Mouse (Mus musculus) thymus, postnatal 36 days (tissue): ENCODE results near the gene Cd300lb.
"Not testable (repeated sequence)": the region's sequence is repeated elsewhere in the genome, so short reads cannot be mapped to it uniquely, and the experiment has no call there.

Experiments used
- DNase-seq, 2 experiments: peaks; one replicate each; pipeline ENCODE4 v3.0.0; 2022; ENCODE audit warnings: mixed read lengths in 2 of 2

Cd300lb gene

DNA sequence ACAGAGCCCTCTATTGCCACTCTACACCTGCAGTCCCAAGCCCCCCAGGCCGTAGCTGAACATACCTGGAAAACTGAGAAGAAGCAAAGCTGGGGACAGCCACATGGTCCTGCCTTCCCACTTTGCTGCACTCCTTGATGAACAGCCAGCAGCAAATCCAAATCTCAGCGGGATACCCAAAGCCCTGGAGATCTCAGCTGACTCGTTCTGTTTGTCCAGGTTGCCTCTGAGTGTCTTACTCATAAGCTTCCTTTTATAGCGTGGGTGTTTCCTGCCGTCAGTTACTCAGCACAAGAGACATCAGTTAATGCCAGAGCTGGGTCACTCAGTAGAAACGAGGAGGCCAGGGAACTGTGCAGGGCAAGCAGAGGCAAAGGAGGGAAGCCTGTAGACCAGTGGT is at the start of gene Cd300lb:
Cd300lb (minus strand) TSS at position 243 of the 400 bp plus-strand sequence.
- no peak for DNase-seq

DNA sequence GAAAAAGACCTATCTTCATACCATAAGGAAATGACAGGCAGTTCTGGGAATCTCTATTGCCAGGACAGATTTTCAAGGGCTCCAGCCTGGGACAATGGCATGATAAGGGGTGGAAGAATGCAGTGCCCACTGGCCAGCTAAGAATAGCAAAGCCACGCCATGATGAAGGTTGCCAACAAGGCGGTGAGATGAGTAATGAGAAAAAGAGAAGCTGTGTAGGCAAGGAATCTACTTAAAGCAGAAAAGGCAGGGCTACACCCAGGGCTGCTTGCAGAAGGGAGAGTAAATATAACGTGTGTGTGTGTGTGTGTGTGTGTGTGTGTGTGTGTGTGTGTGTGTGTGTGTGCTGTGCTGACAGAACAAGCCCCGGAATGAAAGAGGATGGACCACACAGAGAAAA is 47.7 kb upstream of the Cd300lb start:
- DNase-seq: no peak

DNA sequence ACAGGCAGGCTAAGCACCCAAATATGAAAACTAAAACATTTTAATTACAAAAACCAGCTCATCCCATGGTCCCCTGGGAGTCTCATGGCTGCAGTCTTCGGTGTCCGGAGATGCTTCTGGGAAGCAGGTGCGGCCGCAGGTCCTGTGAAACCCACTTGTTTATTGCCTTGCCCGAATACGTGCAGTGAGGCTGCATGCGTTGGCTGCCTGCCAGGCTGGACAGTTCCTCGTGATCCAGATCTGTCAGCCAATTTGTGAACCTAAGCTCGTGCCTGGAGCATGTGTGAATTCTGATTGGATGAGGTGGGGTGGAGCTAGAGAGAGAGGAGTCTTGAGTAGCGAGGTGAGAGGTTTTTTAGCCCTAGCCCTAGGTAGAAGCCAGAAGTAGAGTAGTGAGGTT is 38.5 kb upstream of the Cd300lb start:
- no peak for DNase-seq

DNA sequence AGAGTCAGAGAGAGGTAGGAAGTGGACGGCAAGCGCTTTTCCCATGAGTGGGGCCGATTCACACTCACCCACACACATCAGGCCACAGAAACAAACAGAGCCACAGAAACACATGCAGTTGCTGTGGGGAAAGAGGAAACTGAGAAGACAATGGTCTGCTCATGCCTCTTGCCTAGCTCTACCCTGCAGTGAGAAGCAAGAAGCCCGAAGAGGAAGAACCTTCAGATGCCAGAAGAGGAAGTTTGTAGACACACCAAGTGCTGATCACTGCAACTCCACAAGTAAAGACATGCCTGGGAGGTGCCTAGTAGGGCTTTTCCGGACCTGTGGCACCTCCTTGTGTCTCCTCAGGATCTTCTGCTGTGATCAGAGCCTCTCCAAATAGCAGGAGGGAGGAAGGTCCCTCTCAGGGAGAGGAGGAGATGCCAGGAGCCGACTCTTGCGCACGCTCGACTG is 34.6 kb upstream of the Cd300lb start, which contains the start of gene Cd300c:
Cd300c (minus strand) TSS at position 406 of the 456 bp plus-strand sequence.
- no peak for DNase-seq

DNA sequence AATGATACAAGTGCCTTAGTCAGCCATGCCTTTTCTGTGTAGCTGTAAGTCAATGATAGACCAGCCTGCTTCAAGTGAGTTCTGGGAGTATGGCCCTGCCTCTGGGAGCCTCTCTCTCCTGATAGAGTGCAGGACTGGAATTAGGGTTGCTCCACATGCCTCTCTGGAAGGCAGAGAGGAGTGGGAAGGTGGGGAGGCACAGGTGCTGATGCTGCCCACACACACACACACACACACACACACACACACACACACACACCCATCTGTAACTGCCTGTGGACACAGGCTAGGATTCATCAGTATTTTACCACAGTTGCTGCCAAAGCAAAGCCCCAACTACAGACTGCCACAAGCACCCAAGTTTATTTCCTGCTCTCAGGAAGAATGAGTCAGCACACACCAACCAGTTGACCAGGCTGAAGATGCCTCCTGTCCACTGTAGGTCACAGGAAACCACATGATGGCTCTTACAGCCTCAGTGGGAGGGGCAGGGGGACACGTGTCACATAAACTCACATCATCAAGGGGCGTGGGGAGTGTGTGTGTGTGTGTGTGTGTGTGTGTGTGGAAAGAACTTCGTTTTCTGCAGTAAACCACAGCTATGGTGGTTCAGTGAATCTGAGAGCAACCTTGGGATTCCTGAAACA is 31.1 kb upstream of the Cd300lb start:
- DNase-seq: no peak

DNA sequence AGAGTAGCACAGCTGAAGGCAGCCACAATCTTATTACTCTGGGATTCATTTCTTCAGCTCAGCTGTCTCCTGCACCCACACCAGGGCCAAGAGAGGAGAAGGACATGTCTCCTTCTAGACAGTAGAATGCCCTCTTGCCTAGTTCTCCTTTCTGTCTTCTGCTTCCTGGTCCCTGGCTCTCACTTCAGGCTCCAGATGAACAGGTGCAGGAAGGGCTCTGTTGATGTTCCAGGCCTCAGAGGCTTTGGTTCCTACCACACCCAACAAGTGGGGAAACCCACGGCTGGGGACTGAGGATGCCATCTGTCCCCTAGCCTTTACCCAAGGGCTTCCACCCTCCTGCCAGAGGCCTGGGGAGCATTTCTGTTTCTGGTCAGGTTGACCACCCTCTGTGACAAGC is 26.2 kb upstream of the Cd300lb start:
- no peak for DNase-seq

DNA sequence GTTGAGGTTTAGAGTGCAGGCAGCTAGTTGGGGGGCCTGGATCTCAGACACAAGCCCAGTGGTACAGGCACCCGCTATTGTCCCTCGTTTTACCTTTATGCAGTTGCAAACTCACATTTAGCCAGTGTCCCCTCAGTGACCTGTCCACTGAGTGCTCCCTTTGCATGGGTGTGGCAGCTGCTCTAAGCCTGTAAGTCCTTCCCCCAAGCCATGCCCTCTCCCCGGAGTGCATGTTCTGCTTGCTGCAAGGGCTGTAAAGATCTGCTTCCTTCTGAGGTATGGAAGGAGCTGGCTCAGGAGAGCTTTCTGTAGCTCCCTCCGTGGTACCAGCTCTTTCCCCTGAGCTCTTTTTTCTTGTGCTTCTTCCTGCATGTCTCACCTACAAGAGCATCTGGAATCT is 595 bp downstream of the Cd300lb start:
- no peak for DNase-seq

DNA sequence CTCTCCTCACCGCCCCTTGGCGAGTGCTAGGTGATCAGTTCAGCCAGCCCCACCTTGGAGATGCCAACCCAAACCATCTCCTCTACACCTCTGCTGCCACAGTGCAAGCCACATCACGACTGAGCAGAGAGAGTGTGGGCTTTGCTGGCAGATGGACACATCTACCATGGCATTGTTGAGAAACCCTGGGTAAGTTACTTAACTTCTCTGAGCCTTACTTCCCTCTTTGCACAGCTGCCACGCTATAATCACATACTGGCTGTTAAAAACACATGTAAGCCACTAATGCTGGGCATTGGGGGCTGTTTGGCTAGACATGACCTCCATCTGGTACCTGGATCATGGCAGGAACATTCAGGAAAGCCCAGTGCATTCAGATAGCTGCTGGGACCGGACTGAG is 3.1 kb downstream of the Cd300lb start:
- DNase-seq: no peak

DNA sequence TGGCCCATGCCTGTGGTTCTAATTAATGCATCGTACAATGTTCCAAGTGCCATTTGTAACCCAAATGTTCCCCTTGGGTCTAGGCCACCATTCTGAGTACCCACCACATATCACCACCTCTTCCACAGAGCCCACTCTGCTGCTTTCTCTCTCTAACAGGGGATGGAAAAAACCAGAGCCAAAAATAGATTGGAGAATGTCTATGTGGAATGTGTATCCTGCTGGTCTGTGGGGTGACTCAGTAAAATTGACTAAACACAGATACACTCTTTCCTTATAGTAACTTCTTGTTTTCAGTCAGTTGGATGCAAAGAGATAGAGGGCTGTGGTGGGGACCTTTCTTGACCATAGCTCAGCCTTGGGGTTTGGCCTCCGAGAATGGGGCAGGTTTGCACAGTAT is 4.6 kb downstream of the Cd300lb start:
- DNase-seq: no peak

DNA sequence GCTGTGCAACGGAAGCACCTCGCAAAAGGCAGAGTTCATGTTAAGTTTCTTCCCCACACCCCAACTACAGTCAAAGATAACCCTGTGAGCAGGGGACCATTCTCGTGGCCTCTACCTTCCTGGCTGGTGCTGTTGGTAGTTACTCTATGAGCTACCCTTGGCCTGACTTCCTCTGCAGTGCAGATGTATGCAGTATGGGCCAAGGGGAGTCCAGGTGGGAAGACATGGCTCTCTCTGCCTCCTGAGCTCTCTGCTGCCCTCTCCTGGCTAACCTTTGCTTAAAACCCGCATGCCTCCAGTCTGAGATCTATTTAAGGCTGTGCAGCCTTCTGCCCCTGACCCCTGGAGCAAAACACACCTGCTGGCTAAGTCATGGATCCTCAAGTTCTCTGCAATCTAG is 10.2 kb downstream of the Cd300lb start:
- DNase-seq: peak; percentile 40 to 47

DNA sequence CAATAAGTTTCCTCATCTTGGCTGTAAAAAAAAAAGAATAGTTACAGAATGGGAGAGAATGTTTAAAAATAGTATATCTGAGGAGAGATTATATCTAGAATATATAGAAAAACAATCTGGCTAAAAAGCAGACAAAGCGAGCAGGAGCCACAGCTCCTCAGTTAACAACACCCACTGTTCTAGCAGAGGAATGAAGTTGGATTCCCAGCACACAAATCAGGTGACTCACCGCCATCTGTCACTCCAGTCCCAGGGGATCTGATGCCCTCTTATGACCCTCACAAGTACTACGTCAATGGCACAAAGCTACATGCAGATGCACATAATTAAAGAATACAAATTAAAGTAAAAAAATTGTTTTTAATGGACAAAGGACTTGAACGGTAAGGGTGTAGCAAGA is 11.7 kb downstream of the Cd300lb start:
- no peak for DNase-seq

DNA sequence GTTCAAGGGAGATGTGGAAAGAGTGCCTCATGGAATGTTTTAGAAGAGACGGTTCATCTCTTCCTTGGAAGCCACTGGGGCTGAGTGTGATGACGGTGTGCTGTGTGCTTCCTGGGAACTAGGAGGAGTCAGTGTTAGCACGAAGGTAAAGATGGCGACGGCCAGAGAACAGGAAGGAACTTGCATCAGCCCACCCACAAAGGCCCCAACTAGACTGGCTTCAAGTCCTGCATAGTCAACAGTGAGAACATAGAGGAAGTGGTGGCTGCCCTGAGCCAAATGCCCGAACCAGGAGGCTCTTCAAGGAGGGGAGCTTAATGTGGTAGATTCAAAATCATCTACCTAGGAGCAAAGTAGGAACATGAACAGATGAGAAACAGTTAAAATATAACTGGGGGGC is 17.1 kb downstream of the Cd300lb start:
- DNase-seq: no peak

DNA sequence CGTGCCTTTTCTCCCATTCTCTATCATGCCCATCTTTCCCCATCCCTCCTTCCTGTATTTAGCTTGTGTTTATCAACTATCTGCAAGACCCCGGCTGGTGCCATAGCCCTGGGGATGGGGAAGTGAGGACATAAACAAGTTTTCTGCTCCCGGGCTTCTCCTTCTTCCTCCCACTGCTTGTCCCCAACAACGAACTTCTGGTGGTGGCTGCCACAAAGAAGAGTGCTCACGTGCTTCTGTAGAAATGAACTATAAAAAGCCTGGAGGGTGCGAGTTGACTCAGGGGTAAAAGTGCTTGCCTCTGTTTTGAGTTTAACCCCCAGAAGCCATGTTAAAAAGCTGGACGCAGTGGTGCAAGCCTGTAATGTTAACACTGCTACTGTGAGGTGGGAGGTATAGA is 19.2 kb downstream of the Cd300lb start:
- DNase-seq: no peak

DNA sequence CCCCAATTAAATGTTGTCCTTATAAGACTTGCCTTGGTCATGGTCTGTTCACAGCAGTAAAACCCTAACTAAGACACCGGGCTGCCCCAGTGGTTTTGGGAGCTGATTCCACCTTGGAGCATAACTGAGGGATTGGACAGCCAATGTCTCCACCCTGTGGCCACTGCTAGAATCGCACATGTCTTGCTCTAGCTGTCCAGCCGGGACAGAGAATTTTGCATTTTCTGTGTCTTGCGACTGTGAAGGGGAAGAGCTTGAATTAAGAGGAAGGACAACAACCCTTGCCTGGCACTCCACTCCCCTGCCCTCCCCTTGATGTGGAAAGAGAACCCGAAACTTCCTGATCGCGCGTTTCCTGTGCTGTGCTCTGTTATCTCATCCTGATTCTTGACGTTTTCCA is 21.3 kb downstream of the Cd300lb start:
- peak; percentile 25 to 33 for DNase-seq

DNA sequence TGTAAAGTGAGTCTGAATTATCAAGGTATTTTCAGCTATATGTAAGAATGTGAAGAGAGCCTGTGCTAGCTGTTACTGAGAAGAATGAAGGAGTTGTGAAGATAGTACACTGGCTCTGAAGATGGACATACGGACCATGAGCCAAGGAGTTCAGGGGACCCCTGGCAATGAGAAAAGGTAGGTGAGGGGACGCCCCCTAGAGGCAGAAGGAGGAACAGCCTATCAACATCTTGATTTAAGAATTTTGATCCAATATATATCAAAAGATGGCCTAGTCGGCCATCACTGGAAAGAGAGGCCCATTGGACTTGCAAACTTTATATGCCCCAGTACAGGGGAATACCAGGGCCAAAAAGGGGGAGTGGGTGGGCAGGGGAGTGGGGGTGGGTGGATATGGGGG is 24.6 kb downstream of the Cd300lb start:
- not testable (repeated sequence) for DNase-seq

DNA sequence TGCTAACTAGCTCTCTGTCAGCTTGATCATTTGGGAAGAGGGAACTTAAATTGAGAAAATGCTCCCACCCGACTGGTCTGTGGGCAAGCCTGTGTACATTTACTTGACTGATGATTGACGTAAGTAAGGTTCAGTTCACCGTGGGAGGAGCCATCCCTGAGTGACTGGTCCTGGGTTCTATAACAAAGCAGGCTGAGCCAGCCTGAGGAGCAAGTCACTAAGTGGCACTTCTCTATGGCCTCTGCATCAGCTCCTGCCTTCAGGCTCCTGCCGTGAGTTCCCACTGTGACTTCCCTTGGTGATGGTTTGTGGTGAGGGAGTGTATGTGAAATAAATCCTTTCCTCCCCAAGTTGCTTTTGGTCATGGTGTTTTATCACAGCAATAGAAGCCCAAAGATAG is 26.1 kb downstream of the Cd300lb start:
- DNase-seq: no peak

DNA sequence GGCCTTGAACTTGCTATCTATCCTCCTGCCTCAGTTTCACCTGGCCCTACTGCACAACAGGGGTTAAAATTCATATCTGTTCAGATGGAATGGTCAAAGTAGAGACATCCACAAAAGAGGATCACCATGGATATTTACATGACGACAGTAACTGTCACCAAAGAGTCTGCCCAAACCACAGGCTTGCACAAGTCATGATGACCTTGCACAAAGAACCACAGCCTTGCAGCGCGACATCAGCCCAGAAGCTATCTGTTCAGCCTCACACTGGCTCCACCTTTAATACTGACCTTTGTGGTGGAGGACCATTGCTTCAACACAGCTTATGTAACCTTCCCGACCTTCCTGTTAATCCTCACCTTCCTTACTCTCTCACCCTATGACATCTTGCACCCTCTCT is 26.6 kb downstream of the Cd300lb start:
- DNase-seq: no peak

DNA sequence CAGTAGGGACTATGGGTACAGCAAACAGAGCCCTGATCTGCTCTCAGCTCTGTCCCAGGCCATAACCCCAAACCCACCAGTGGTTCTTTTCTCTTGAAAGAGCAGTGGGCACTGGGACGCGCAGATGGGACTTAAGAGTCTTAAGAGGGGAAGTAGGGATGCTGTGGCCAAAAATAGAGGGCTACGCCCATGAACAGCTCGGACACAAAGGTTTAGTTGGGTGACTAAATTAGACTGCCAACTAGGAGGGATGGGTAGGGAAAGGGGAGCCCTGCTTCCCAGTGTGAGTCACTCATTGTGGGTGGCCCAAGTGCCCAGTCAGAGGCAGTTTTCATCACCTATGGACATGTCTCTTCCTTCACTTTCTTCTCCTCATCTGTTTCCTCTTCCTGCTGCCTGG is 31.0 kb downstream of the Cd300lb start:
- no peak for DNase-seq

DNA sequence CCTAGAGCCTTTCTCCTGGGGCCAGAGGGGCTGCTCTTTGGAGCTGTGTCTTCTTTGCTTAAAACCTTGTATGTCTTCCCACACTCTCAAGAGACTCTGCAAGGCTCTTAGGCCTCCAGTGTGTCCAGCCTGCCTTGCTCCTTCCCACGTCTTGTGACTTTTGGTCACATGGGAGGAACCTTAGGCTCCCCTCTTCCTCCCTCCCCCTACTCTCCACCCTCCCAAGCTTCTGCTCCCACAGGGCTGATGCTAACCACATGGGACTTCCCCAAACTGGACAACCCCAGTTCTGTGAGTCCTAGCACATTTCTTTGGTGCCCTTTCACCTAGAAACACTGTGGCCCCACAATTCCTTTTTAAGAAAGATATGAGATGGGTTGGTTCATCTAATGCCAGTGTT is 36.2 kb downstream of the Cd300lb start:
- no peak for DNase-seq

DNA sequence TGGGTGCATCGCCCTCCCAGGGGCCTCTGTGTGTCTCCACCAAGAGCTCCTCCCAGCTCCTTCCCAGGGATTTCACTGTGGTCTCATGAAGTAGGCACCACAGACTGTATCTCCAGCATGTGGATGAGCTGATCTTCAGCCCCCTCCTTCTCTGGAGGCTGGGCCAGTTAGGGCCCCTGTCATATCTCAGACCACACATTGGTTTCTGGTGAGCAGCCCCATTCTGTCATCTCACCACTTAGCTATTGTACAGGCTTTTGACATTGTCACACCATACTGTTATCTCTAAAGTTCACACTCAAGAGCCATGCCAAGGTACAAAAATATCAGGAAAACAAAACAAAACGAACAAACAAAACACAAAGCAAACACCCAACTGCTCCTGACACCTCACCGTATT is 38.1 kb downstream of the Cd300lb start:
- no peak for DNase-seq

DNA sequence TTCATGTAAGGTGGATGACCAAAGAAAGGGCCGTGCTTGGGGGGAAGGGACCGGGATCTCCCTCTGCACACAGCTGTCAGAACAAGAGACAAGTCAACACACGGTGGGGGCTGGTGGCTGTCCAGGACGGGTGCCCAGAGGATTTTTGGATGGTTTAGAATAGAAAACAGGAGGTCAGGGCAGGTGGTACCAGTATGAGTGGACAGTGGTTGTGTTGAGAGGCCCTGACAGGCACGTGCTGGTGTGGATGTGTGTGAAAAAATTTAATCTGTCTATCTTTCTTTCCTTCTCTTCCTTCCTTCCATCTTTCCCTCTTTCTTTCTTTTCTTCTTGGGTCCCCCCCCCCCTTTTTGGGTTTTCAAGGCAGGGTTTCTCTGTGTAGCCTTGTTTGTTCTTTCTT is 43.6 kb downstream of the Cd300lb start:
- DNase-seq: no peak

DNA sequence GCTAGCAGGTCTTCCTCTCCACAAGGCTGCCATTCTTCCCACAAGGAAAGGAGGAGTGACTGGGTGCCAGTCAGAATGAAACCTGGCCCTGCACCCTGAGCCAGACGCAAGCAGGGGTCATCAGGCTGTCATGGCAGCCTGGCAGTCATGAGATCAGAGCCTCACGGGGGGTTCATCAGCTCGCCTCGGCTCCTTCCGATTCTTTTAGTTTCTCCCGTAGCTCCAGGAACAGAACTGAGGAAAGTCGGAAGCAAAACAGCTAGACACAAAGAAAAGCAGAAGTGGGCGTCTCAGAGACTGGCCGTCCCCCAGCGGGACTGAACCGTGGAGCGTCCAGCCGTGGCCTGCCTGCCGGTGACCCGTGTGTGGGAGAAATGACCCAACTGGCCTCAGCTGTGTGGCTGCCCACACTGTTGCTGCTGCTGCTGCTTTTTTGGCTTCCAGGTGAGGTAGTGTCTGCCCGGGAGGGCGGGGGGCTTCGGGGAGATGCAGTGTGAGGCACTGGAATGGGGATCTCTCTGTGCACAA is 44.1 kb downstream of the Cd300lb start, which contains the start of gene Cd300a:
Cd300a (plus strand) TSS at position 51 of the 528 bp plus-strand sequence.
- DNase-seq: no peak

DNA sequence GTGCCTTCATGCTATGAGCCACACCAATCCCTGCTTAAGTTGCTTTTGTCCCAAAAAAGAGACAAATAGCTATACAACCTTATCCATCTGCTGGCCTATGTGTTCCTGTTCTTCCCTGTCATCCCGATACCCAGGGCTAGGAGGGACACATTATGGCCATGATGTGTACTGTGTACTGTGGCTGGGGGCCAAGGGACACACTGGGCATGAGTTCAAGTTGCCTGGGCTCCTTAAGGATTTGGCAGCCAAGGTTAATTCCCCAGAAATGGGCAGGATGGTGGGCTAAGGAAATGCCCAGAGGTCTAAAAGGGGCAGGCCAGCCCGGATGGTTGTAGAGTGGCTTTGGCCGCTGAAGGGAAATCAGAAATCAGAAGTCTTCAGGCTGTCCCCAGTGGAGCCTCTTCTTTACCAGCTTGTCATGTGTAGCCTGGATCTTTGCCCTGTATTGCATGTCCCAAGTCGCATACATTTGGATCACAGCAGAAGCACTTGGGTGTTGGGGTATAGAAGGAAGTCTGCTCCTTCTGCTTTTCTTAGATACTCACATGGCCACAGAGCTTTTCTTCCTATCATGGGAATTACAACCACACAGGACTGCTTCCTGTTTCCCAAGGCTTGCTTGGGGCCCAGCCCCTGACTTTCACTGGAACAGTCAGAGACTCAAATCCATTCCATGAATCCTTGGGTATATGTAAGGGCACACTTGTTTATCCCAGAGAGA is 49.6 kb downstream of the Cd300lb start:
- no peak for DNase-seq

DNA sequence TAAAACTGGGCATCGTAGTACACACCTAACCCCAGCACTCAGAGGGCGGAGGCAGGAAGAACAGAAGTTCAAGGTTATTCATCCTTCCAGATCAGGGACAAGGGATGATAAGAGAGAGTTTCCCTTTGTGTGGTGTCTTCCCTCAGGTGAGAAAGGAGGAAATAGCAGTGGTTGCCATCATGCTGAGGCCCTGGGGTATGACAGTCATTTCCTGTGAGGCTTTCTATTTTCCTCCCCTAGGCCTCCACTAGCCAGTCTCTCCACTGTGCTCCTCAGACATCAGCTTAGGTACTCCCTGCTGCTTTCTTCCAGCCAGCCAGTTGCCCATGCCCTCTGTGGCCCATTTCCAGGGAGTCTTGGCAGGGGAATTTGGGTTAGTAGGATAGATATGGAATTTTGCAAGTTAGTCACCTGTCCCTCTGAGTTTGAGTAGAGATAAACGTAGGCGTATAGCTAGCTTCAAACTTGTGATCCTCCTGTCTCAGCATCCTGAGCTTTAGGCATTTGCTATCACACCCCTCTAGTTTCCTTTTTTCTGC is 50.9 kb downstream of the Cd300lb start:
- DNase-seq: no peak
